Mouse (Mus musculus) lung, adult 2 months (tissue): ENCODE data around the gene Gm10401. TPM values are rescaled to one million over a fixed set of nuclear protein-coding genes. Genes with fewer than 3 reads are reported as not detected.

Experiments used
- DNase-seq: peaks from one replicate; pipeline ENCODE4 v3.0.0; 2022
- H3K4me1 ChIP-seq: fragments of 200-500 bp; 2 replicates; pipeline ENCODE4 v1.6.1; 2011; ENCODE audit warnings: low read length; ENCODE audit not compliant: control insufficient read depth, insufficient read depth
- H3K4me3 ChIP-seq: fragments of 200-500 bp; replicated peaks from 2 replicates; pipeline ENCODE3; 2011; ENCODE audit warnings: low read depth, mild to moderate bottlenecking, control low read depth, low read length; ENCODE audit errors: extremely low read depth
- CTCF ChIP-seq: fragments of 200-500 bp; IDR thresholded peaks from 2 replicates; pipeline ENCODE4 v1.5.1; 2011; ENCODE audit warnings: mild to moderate bottlenecking, low read length, control low read depth; ENCODE audit not compliant: insufficient read depth
- POLR2A ChIP-seq: fragments of 200-500 bp; IDR thresholded peaks from 2 replicates; pipeline ENCODE4 v1.6.1; 2011; ENCODE audit warnings: low read depth, mild to moderate bottlenecking, control low read depth, low read length, borderline replicate concordance; ENCODE audit errors: extremely low read depth
- WGBS: fragments of 180-500 bp; shearing (Covaris S2); methylation state at CpG from one replicate; pipeline ENCODE4 v1.1.7; 2018; 5-methylcytosine and 5-hydroxymethylcytosine counted together
- polyA plus RNA-seq: library from polyadenylated mRNA; depleted of rRNA; stranded (reverse); fragments of >200 nt; gene quantifications from 2 replicates; pipeline ENCODE4 v1.2.3, GENCODE M21; 2012; rRNA removed

The Gm10401 gene
- polyA plus RNA-seq, 1 experiment: not detected

DNA sequence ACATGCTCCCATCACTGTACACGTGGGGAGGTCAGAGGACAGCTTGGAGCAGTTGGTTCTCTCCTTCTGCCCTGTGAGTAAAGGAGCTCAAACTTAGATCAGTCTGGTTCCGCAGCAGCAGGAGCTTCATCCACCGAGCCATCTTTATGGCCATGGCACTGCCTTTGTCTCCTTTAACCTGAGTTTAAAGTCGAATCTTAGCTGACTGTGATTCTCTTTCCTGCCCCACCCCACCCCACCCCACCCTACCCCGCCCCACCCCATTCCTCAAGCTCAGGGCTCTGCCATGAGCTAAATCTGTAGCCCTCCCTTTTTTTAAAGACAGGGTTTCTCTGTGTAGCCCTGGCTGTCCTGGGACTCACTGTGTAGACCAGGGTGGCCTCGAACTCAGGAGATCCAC, 48.4 kb downstream of the Gm10401 start:
- no peak overlapping the region for H3K4me3 ChIP-seq
- DNase-seq: no peak
- 71% methylated on average over 6 of the region's 6 CpGs for WGBS
- H3K4me1 ChIP-seq: peaks cover 24% of the 10 kb centered on the region
- TF ChIP-seq CTCF (no peak), POLR2A (no peak)

Other genes with a start within 250 kb of the Gm10401 start
- not detected in 2 replicates for gene 4930519G04Rik, start 244.6 kb downstream of the Gm10401 start, polyA plus RNA-seq
- not detected in 2 replicates for gene Gm9936, start 239.6 kb downstream of the Gm10401 start, polyA plus RNA-seq
- gene Oasl2, start 201.4 kb downstream of the Gm10401 start, polyA plus RNA-seq: 17.0 and 21.4 TPM in 2 replicates
- 2.3 and 2.7 TPM in 2 replicates for gene Oasl1, start 175.1 kb downstream of the Gm10401 start, polyA plus RNA-seq
- 15.9 and 16.6 TPM in 2 replicates for gene 2210016L21Rik, start 156.1 kb downstream of the Gm10401 start, polyA plus RNA-seq
- gene Hnf1a, start 127.2 kb downstream of the Gm10401 start, polyA plus RNA-seq: 0.08 TPM in 1 of 2 replicates, not detected in the other
- gene Sppl3, start 87.2 kb downstream of the Gm10401 start, polyA plus RNA-seq: 85.1 and 107 TPM in 2 replicates
- 44.9 and 54.3 TPM in 2 replicates for gene Acads, start 21.1 kb upstream of the Gm10401 start, polyA plus RNA-seq
- gene Unc119b, start 36.7 kb upstream of the Gm10401 start, polyA plus RNA-seq: 50.0 and 52.8 TPM in 2 replicates
- gene Mlec, start 59.9 kb upstream of the Gm10401 start, polyA plus RNA-seq: 44.1 and 53.8 TPM in 2 replicates
- gene Cabp1, start 96.1 kb upstream of the Gm10401 start, polyA plus RNA-seq: 3.2 and 6.9 TPM in 2 replicates
- gene Pop5, start 137.5 kb upstream of the Gm10401 start, polyA plus RNA-seq: 51.5 and 55.4 TPM in 2 replicates
- 133 and 160 TPM in 2 replicates for gene Rnf10, start 174.6 kb upstream of the Gm10401 start, polyA plus RNA-seq
- 7.7 and 11.5 TPM in 2 replicates for gene Coq5, start 181.4 kb upstream of the Gm10401 start, polyA plus RNA-seq
- gene Dynll1, start 202.7 kb upstream of the Gm10401 start, polyA plus RNA-seq: 314 and 332 TPM in 2 replicates
- 46.0 and 49.0 TPM in 2 replicates for gene Srsf9, start 228.9 kb upstream of the Gm10401 start, polyA plus RNA-seq
- gene Gatc, start 242.9 kb upstream of the Gm10401 start, polyA plus RNA-seq: 11.3 and 12.0 TPM in 2 replicates
- gene Triap1, start 242.9 kb upstream of the Gm10401 start, polyA plus RNA-seq: 9.2 and 10.8 TPM in 2 replicates